Mouse (Mus musculus) ES-E14 (cell line): ENCODE data around the gene 2310022B05Rik.

Experiments used
- CHD2 ChIP-seq: IDR thresholded peaks from 2 replicates; pipeline ENCODE4 v1.6.1; 2014; ENCODE audit warnings: mild to moderate bottlenecking, low read depth, low read length, inconsistent platforms
- HCFC1 ChIP-seq: IDR thresholded peaks from 2 replicates; pipeline ENCODE4 v1.6.1; 2012; ENCODE audit warnings: low read length, inconsistent platforms, borderline replicate concordance; ENCODE audit not compliant: insufficient read depth
- MAFK ChIP-seq: IDR thresholded peaks from 2 replicates; pipeline ENCODE4 v1.6.1; 2014; ENCODE audit warnings: mild to moderate bottlenecking, low read depth, low read length, inconsistent platforms; ENCODE audit not compliant: insufficient read depth
- ZC3H11A ChIP-seq: IDR thresholded peaks from 2 replicates; pipeline ENCODE4 v1.6.1; 2012; ENCODE audit warnings: low read depth, mild to moderate bottlenecking, inconsistent platforms, low read length, borderline replicate concordance
- ZNF384 ChIP-seq: IDR thresholded peaks from 2 replicates; pipeline ENCODE4 v1.6.1; 2012; ENCODE audit warnings: low read depth, low read length, inconsistent platforms

DNA sequence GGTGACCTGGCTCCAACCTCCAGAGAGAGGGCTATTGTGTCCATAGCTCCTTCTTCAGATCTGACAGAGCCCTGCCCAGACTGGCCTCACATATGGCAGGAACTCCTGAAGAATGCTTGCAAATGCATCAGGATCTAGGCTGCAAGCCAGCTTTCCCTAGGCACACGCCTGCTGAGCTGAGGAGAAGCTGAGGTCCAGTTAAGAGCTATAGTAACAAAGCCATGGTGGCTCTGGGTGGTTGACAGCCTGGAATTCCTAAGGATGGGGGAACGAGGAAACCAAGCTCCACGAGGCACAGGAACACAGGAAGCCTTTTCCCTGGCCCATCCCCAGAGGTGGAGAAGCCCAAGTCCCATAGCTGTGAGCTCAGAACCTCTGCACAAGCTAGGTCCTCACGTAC is 10.6 kb downstream of the 2310022B05Rik start:
- TF ChIP-seq ZNF384 (no peak), CHD2 (no peak), HCFC1 (no peak), MAFK (no peak), ZC3H11A (no peak)
